Mouse (Mus musculus) ovary, postnatal 14 days (tissue): ENCODE data around the gene Tmem235.

Experiments
- DNase-seq: peaks from one replicate; pipeline ENCODE4 v3.0.0; 2022; ENCODE audit warnings: low spot score

Gene Tmem235

GRCm38 (mm10) chr11:117891581-117892175 lies 31.1 kb downstream of the Tmem235 start:
- no peak for DNase-seq

DNA sequence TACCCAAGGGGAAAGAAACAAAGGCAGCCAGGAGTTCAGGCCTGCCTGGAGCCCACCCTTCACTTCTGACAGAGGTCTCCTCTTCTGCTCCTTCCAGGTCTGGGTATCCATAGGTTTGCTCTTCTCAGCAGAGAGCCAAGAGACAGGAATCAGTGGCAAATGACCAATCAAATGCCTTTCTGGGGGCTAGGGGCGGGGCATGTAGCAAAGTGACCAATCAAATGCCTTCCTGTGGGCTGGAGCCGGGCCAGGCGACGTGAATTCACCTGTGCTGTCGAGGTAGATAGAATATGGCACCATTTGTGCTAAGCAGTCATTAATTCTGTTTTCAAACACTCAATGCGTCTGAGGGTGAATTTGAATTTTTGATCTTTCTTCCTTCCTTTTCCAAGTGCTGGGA lies 31.6 kb downstream of the Tmem235 start:
- no peak for DNase-seq

GRCm38 (mm10) chr11:117894676-117895075 lies 34.1 kb downstream of the Tmem235 start:
- no peak for DNase-seq

GRCm38 (mm10) chr11:117896533-117896932 lies 36.0 kb downstream of the Tmem235 start:
- DNase-seq = no peak

- no peak for DNase-seq
Measured at GRCm38 (mm10) chr11:117902282-117902681, 41.7 kb downstream of the Tmem235 start.

DNA sequence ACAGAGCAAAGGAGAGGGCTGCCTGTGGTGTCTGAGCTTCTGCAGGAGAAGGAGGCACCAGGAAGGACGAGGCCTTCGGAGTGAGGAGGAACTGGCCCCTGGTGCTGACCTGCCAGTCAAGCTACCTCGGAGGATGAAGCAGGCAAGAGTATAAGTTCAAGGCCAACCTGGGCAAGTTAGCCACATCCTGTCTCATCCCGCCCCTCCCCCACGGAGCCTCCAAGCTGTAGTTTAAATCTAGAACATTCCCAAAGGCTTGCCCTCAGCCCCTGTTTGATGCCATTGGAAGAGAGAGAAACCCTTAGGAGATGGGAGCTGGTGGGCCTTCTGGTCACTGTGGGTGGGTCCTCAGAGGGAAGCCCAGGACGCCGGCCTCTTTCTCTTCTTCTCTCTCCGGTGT lies 43.9 kb downstream of the Tmem235 start:
- DNase-seq = no peak

GRCm38 (mm10) chr11:117909337-117909736 lies 48.8 kb downstream of the Tmem235 start:
- DNase-seq = no peak

DNA sequence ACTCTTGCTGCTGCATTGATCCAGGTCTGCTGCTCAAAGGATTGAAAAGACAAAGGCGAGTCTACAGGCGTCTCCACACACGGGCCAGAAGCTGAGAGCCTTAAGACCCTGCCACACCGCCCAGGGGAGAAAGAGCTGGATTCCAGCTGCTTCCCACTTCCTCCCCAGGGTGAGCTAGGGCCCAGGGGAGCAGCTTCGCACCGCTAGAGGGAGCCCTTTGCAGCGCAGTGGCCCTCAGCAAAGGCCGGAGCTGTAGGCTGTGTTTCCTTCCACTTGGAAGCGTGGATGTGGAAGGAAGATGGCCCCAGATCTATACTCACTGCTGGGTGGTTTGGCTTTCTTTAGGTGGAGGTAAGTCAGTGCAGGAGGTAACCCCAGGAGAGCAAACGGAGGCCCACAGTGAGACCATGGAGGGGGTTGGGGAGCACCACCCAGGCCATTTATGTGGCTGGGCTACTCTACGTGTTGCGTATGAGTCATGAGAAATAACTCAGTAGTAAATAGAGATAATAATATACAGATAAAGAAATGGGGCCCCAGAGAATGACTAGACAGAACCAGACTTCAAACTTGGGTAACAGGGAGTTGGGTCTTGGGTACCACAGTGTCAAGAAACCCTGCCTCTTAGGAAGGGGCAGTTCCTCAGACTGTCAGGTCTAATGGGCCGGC lies 52.3 kb downstream of the Tmem235 start:
- peak; percentile 79 for DNase-seq

DNA sequence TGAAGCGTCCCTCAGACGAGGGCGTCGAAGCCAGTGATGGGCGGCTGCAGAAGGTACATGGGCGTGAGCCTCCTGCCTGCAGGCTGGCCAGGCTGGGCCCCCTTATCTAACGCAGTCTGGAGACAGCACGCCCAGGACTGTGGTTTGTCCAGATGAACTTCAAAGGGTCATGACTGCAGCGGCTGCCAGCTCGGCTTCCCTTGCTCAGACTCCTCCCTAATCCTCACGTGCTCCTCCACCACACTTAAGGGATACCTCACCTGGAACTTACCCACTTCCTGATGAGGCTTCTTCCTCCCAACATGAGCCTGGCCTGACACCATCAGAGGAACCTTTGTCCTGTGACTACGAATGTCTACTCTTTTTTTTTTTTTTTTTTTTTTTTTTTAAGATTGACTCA lies 54.0 kb downstream of the Tmem235 start:
- no peak for DNase-seq
